Comparison of ENCODE assay signal across 25 mouse cellular contexts in the genomic region with DNA sequence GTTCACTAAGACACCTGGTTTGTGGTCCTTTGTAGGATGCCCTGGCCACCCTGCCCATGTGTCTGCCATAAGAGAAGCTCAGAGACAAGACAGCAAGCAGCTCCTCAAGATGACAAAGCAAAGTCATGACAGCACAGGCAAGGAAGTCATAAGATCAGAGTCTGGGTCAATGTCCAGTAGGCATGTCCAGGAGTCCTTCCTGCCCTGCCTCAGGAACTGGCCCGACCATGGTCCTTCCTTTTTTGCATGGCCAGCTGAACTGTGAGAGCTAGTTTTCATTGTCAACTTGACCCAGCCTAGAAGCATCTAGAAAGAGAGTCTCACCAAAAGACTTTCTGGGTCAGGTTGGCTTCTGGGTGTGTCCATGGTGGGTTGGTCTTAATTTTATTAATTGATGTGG. TPM values are rescaled to one million over a fixed set of nuclear protein-coding genes. Genes with fewer than 3 reads are reported as not detected.
DNase-seq lines count a peak whose midpoint lies in the region; ATAC-seq lines count a peak whose summit lies in the region.
"Had no signal": no experiment of that assay in that cellular context is flagged by ENCODE, and none has a peak within 500 bp of the region (broad histone marks: within the 10 kb centered on the region; RNA-seq: fewer than 3 reads in every experiment).

No protein-coding gene starts in this region.

- no peaks in the 10 kb centered on the region for H3K36me3 ChIP-seq in kidney, embryonic 15.5 days
- H3K36me3 ChIP-seq: embryonic facial prominence, embryonic 10.5 days; embryonic facial prominence, embryonic 12.5 days; forebrain, embryonic 15.5 days; G1E had no signal

- peaks cover 6% of the 10 kb centered on the region; the same call in 1 of the 2 replicates for H3K4me1 ChIP-seq in kidney, embryonic 15.5 days
- H3K4me1 ChIP-seq: embryonic facial prominence, embryonic 12.5 days had no signal

- H3K27ac ChIP-seq in kidney, embryonic 15.5 days = no peak overlapping the region
- H3K27ac ChIP-seq: embryonic facial prominence, embryonic 10.5 days; embryonic facial prominence, embryonic 12.5 days; forebrain, embryonic 13.5 days; forebrain, embryonic 15.5 days had no signal

- no peaks in the 10 kb centered on the region for H3K9me3 ChIP-seq in kidney, embryonic 15.5 days (replicated peaks)
- H3K9me3 ChIP-seq: embryonic facial prominence, embryonic 10.5 days; embryonic facial prominence, embryonic 12.5 days; forebrain, embryonic 13.5 days; forebrain, embryonic 15.5 days; G1E had no signal

- H3K27me3 ChIP-seq in kidney, embryonic 15.5 days = no peaks in the 10 kb centered on the region
- H3K27me3 ChIP-seq: CH12.LX; embryonic facial prominence, embryonic 12.5 days; forebrain, embryonic 13.5 days; forebrain, embryonic 15.5 days; Patski had no signal

- WGBS in kidney, embryonic 15.5 days = 82% methylated on average over 1 of the region's 1 CpGs

- DNase-seq in kidney, adult 11 months = peak; percentile 34
- DNase-seq in kidney, adult 8-10 months = peak; percentile 49 to 50
- DNase-seq in kidney, adult 18-20 months = no peak
- peak; percentile 51 to 53 for DNase-seq in kidney, postnatal 36 days
- DNase-seq in kidney, postnatal 14 days = no peak
- DNase-seq: adrenal gland, adult 8-10 months; adrenal gland, postnatal 14 days; adrenal gland, postnatal 36 days; B cell, adult 2 months; cerebellum, adult 11-12 months; cerebellum, adult 2 months; cerebellum, adult 9-10 months; cerebellum, postnatal 10 days; cerebellum, postnatal 25 days had no signal

- no peak overlapping the region for H3K4me2 ChIP-seq in kidney, embryonic 15.5 days

- H3K4me3 ChIP-seq in kidney, embryonic 15.5 days (replicated peaks) = no peak overlapping the region
- H3K4me3 ChIP-seq: embryonic facial prominence, embryonic 10.5 days; embryonic facial prominence, embryonic 12.5 days; forebrain, embryonic 13.5 days had no signal

- no peak overlapping the region for H3K9ac ChIP-seq in kidney, embryonic 15.5 days
- H3K9ac ChIP-seq: embryonic facial prominence, embryonic 12.5 days; forebrain, embryonic 13.5 days; forebrain, embryonic 15.5 days had no signal

- no peak for ATAC-seq in kidney, embryonic 15.5 days (replicated peaks; ENCODE audit: low FRiP score)
- ATAC-seq: activated CD4-positive, CD25-positive, alpha-beta regulatory T cell, adult 4 months; CD4-positive, CD25-positive, alpha-beta regulatory T cell, adult 4 months; Patski had no signal

RNA-seq across cellular contexts. Expression of a gene that starts 9.1 kb away (rescaled TPM):
- not detected in 2 replicates for polyA plus RNA-seq in kidney, embryonic 15.5 days (2015; fragmentation: Nextera tagmentation; extraction: Ambion mirVana)
- polyA plus RNA-seq: activated CD4-positive, CD25-positive, alpha-beta regulatory T cell, adult 4 months; embryonic facial prominence, embryonic 14.5 days; forebrain, embryonic 13.5 days; forebrain, embryonic 15.5 days; G1E; Patski had no signal

RNA-seq across cellular contexts. Expression of a gene that starts 14.3 kb away (rescaled TPM):
- 5.8 and 6.0 TPM in 2 replicates for polyA plus RNA-seq in kidney, embryonic 15.5 days (2015; fragmentation: Nextera tagmentation; extraction: Ambion mirVana)
- polyA plus RNA-seq: activated CD4-positive, CD25-positive, alpha-beta regulatory T cell, adult 4 months; CD4-positive, CD25-positive, alpha-beta regulatory T cell, adult 4 months; embryonic facial prominence, embryonic 10.5 days; G1E had no signal

RNA-seq across cellular contexts. Expression of a gene that starts 43.0 kb away (rescaled TPM):
- polyA plus RNA-seq in kidney, embryonic 15.5 days (2015; fragmentation: Nextera tagmentation; extraction: Ambion mirVana) = 13.4 and 14.8 TPM in 2 replicates

RNA-seq across cellular contexts. Expression of a gene that starts 47.1 kb away (rescaled TPM):
- polyA plus RNA-seq in kidney, embryonic 15.5 days (2015; fragmentation: Nextera tagmentation; extraction: Ambion mirVana) = 4.6 and 4.8 TPM in 2 replicates

Comparison
In these comparisons a context has a peak if more than half of its experiments do, and no peak if none do; other contexts are left out.
1. DNase-seq: peak in kidney, adult 11 months (single experiment), kidney, adult 8-10 months (2 of 2) and kidney, postnatal 36 days (2 of 2); none in kidney, adult 18-20 months (single experiment) and kidney, postnatal 14 days (single experiment).